Mouse (Mus musculus) liver, postnatal 0 days (tissue): ENCODE measurements around the gene Rex1bd.

Experiments used
- CTCF ChIP-seq: sonication (generic); IDR thresholded peaks from 2 replicates; pipeline ENCODE4 v1.5.1; 2016; ENCODE audit warnings: antibody characterized with exemption, low read depth
- EP300 ChIP-seq: IDR thresholded peaks from 2 replicates; pipeline ENCODE4 v1.6.1; 2016; ENCODE audit warnings: antibody characterized with exemption, low read depth, mild to moderate bottlenecking

GRCm38 (mm10) chr8:70506328-70507026, at the start of gene Rex1bd:
- peak; percentile 96 for TF ChIP-seq CTCF
- no peak for TF ChIP-seq EP300
